Mouse (Mus musculus) lung, adult 2 months (tissue): ENCODE data around the gene 6430628N08Rik.

Source experiments
- CTCF ChIP-seq: fragments of 200-500 bp; IDR thresholded peaks from 2 replicates; pipeline ENCODE4 v1.5.1; 2011; ENCODE audit warnings: mild to moderate bottlenecking, low read length, control low read depth; ENCODE audit not compliant: insufficient read depth
- POLR2A ChIP-seq: fragments of 200-500 bp; IDR thresholded peaks from 2 replicates; pipeline ENCODE4 v1.6.1; 2011; ENCODE audit warnings: low read depth, mild to moderate bottlenecking, control low read depth, low read length, borderline replicate concordance; ENCODE audit errors: extremely low read depth

GRCm38 (mm10) chr4:115886875-115887274, 3.6 kb upstream of the 6430628N08Rik start:
- TF ChIP-seq CTCF (no peak), POLR2A (no peak)
